Mouse (Mus musculus) CH12.LX (cell line): Measurements from ENCODE around the gene Clec11a.

Experiments
- NRF1 ChIP-seq: IDR thresholded peaks from 2 replicates; pipeline ENCODE4 v1.6.1; 2014; ENCODE audit warnings: low read depth, mild to moderate bottlenecking, inconsistent platforms, low read length, improper control_type of control experiment, moderate library complexity
- PAX5 ChIP-seq: IDR thresholded peaks from 2 replicates; pipeline ENCODE4 v1.6.1; 2012; ENCODE audit warnings: low read length, inconsistent platforms, mixed read lengths
- TCF12 ChIP-seq: IDR thresholded peaks from 2 replicates; pipeline ENCODE4 v1.6.1; 2014; ENCODE audit warnings: low read depth, mild to moderate bottlenecking, inconsistent platforms, low read length, improper control_type of control experiment
- USF2 ChIP-seq: conservative IDR thresholded peaks from 2 replicates; pipeline ENCODE4 v1.6.1; 2011; ENCODE audit warnings: low read depth, low read length, improper control_type of control experiment

DNA sequence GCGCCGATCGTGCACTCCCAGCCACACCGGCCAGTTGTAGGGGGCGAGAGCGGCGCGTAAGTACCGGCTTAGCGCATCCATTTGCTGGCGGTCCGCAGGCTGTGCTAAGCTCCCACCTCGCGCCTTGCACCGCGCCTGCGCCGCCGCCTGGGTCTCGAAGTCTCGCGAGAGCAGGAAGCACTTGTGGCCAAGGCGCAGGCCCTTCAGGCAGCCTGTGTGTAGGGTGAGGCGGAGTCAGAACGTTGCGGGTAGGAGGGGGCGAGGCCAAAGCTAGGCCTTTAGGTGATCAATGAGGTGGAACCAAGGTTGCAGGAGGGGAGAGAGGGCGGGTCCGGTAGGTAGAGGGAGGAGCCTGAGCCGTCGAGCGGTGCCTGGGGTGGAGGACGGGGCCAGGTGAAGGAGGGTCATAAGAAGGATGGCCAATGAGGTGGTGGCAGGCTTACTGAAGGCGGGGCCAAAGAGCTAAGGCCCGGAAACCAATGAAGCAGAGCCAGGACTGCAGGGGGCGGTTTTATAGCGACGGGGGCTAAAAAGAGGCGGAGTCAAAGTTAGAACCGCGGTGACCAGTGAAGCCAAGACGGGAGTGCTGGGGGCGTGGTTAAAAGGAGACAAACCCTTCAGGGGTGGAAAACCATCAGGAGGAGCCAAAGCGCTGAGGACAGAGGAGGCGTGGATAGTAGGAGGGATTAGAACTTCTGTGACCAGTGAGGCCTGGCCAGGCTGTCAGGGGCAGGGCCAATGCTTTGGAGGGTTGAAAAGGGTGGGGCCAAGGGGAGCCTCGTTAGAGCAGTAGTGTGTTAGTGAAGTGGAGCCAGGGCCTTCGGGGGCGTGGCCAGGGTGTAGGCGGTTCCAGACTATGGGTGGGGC is 1.7 kb downstream of the Clec11a start:
- TF ChIP-seq NRF1 (peak; percentile 95), USF2 (no peak), PAX5 (no peak), TCF12 (peak; percentile 97)
